Mouse (Mus musculus): ENCODE measurements around the gene Tbc1d8b.
A peak's percentile ranks its signal among the peaks of the same experiment; 100 is the strongest.
"Not testable (repeated sequence)": the region's sequence is repeated elsewhere in the genome, so short reads cannot be mapped to it uniquely, and the experiment has no call there.

The Tbc1d8b gene

DNA sequence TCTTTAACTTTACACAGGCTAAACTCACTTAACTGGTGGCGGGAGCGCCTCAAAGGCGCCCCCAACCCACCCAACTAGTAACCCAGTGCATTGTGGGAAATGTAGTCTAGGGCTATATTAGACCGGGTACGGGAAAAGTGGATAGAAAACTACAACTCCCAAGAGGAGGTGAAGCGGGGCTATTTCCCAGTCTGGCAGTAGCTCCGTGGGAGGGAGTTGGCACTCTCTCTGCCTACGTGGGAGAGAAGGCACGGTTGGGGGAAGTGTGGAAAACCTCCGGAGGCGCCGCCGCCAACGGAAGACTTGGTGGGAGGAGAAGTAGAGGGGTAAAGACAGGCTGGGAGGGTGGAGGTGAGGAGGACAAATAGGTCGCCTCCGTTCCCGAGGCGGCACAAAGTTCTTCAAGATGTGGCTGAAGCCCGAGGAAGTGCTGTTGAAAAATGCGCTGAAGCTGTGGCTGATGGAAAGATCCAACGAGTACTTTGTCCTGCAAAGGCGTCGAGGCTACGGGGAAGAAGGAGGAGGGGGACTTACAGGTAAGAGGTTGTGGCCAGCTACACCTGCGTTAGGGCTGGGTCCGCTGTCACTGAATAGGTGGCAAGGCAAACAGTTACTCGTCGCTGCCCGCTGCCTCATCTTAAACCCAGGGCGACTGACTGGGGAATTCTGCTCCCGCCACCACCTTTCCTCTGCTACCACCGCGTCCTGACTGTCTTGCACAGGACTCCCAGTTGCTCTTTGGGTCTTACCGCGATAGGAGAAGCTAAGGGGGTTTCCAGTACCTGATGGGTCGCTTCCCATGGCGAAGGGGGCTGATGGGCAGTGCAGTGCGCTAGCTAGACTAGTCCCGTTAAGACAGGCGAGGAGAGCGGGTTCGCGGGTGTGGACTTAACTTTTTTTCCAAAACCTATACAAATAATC, at the start of gene Tbc1d8b:
Gene Tbc1d8b, plus strand, starts transcription at position 222 of the 921 bp plus-strand sequence.
- peak; percentile 49 for DNase-seq (ENCODE audit: low read depth, low spot score)

DNA sequence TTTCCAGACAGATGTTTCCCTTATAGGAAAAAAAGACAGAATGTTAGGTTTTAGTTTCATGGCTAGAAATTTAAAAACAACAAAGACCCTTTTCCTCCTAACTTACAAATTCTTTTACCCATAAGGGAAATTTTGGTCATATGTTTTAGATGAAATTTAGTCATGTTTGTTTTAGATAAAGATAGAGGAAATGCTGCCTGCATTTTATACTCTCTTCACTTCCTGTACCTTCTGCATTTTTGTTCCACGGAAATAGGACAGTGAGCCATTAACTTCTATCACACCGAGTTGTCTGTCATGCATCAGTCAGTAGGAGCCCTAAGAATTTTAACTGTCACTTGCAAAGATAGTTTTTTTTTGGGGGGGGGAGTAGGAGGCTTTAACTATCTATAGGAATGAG, 45.1 kb upstream of the Tbc1d8b start:
- no peak for DNase-seq (ENCODE audit: low read depth, low spot score)

DNA sequence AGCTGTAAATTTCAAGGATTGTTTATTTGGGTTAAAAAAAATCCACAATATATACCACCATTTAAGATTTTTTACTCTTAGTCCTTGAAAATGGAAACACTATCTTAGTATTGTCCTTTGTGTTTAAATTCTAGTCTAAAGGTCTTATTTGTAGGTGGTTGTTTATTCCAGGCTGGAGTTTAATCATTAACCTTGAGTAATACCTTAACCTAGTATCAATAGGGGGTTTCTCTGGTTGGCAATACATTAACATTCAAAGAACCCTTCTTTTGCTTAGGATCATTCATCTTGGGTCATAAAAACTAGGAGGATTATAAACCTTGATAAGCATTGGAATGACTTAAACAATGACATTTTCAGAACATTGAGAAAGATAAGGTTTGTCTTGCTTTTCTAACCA, 44.4 kb upstream of the Tbc1d8b start:
- no peak for DNase-seq (ENCODE audit: low read depth, low spot score)

DNA sequence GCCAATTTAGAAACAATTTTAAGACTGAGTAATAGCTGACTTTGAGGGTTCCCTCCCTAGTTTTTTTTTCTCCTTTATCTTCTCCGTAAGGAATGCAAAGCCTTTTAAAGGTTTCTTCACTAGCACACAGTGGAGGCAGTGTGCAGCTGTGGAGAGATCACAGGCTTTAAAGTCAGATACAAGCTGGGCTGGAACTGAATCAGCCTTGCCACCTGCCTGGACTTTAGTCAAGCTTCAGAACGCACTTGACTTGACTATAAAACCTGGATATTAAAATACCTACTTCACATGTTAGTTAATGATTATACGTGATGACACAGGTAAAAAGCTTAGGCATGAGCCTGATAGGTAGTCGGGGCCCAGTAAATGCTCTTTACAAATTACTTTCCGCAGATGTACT, 32.6 kb upstream of the Tbc1d8b start:
- DNase-seq (ENCODE audit: low read depth, low spot score) = no peak

DNA sequence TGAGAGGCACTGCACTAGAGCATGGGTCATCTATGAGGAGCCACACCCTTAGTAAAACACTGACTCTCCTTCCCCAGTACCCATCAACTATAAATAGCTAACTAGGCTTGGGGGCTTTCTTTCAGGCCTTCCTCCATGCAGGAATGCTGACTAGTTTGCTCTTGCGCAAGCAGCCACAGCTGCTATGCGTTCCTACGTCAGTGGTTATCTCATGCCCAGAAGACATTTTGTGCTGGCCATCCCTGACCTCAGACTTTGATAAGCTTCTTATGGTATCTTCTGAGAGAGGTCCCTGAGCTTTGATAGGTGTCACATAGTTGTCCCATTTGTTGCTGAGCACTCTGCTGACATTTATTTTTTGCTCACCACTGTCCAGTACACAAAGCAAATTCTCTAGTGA, 31.5 kb upstream of the Tbc1d8b start:
- DNase-seq (ENCODE audit: low read depth, low spot score) = no peak

DNA sequence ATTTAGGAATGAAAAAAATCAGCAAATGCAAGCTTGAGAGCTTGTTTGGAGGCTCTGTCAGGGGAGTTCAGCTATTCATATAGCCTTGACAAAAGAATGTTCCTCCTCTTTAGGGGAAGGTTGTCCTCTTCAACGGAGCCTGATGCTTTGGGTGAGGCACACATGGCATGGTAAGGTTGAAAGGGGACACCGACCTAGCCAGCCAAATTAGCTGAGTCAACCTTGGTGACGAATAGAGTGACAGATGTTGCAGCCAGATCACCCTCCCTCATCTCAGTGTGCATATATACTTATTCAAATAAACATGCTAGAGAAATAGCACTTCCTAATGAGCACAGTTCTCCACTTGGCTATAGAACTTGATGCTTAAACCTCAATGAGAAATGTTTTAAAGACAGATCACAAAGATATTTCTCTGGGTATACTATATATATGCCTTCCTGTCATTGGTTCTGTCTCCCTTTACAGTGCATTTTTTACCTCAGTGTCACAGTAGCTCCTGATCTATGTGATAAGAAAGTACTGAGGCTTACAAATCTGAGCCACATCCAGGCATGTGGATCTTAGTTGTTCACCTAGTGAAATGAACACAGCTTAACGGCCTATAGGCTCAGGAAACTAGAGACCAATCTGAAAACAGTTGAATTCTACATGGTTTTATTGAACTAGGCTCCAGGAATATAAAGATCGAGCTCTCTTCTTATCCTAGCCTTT, 30.3 kb upstream of the Tbc1d8b start:
- no peak for DNase-seq (ENCODE audit: low read depth, low spot score)

DNA sequence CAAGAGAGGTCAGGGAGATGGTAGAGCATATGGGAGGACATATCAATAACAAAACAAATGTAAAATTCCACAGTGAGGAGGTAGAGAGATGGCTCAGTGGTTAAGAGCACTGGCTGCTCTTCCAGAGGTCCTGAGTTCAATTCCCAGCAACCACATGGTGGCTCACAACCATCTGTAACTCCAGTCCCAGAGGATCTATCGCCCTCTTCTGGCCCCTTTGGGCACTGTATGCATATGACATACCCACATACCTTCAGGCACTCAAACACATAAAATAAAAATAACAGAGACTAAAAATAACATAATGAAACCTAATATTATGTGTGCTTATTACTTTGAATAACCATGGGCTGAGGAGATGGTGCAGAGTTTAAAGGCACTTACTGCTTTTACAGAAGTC, 22.7 kb upstream of the Tbc1d8b start:
- no peak for DNase-seq (ENCODE audit: low read depth, low spot score)

DNA sequence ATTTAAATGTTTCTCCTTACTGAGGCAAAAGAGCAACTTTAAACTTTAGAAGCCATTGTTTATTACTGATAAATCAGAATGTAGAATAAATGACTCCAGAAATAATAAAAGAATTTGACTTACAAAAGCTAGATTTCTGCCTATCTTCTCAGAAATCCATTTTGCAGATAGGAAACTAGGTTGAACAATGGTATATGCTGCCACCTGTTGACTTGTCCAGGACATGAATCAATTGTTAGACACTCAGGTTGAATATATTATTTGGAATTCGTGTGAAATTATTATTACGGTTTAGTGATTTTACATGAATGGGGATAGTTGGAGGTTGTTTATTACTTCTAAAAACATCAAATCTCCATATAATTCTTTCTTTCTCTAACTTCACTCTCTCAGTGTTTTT, 19.0 kb upstream of the Tbc1d8b start:
- DNase-seq (ENCODE audit: low read depth, low spot score) = no peak

DNA sequence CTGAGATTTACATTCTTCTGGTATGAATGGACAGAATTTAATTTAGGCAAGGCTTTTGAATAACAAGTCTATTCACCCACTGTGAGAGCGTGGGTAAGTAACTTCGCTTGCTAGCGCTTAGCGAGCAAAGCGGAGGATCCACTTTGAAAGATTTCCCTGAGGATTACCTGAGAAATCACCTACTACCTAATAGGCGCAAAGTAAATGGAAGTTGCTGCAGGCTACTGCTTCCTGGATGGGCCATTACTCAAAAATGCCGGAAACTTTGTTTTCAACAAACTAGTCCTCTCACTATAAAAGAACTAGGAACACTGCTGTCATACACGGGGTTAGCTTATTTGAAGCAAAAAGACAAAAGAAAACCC, 404 bp upstream of the Tbc1d8b start:
- no peak for DNase-seq (ENCODE audit: low read depth, low spot score)

DNA sequence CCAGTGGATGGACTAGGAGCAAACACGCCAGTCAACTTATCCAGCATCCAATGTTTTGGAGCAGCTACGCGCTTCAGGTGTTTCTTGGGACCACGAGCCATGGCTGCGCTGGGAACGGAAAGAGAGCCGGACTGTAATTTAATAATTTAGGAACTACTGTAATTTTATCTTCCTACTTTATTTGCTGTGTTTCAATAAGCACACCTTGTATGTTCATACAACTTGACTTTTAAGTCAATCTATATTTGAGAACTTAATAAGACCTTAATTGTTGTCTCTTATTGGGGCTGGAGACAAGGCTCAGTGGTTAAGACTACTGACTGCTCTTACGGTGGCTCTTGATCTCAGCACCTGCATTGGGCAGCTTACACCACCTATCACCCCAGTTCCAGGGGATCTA, 29.6 kb downstream of the Tbc1d8b start, which contains the start of gene Gm15013:
Gene Gm15013, minus strand, starts transcription at position 101 of the 400 bp plus-strand sequence.
- DNase-seq (ENCODE audit: low read depth, low spot score) = no peak

DNA sequence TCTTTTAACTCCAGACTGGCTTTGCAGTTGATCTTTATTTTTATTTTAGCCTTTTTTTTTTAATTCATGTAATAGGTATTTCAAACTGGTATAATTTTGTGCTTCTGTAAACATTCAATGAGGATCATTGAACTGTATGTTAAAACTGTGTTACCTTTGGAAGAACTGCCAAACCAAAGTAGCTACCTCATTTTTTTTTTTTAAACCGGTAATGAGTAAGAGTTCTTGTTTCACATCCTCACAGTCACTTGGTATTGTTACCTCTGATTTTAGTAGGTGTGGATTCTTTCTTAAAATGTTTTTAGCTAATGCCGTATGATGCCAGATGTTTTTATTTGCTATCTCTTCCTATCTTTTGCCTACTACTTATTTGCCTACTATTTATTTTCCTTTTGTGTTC, 37.6 kb downstream of the Tbc1d8b start:
- no peak for DNase-seq (ENCODE audit: low read depth, low spot score)

DNA sequence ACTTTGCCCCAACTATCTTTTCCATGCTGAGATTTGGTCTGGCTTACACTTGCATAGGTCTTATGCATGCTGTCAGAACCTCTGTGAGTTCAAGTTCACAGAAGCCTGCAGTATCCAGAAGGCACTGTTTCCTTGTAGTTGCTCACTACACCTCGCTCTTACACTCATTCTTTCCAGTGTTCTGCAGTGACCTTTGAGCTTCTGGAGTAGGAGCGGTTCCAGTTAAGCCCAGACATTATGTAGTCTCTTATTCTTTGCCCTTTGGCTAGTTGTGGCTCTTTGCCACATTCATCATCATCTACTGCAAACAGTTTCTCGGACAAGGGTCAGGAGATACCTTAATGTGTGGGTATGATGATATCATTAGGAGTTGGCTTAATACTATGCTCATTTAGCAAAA, 45.7 kb downstream of the Tbc1d8b start:
- no peak for DNase-seq (ENCODE audit: low read depth, low spot score)

DNA sequence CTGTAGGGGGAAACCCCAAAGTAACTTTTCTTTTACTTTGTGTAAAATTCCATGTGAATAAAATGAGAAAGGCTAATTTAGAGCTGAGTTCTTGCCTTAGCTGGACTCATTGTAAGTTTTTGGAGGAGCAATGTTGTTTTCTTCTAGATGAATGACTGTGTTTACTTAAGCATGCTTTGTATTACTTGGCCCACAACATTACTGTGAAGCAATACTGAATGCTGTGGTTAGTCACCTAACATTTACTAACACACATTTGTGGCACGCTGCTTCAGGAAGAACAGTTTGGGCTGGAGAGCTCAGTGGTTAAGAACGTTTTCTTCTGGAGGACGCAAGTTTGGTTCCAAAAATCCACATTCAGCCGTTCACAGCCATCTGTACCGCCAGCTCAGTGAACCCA, 52.3 kb downstream of the Tbc1d8b start:
- DNase-seq (ENCODE audit: low read depth, low spot score) = no peak

DNA sequence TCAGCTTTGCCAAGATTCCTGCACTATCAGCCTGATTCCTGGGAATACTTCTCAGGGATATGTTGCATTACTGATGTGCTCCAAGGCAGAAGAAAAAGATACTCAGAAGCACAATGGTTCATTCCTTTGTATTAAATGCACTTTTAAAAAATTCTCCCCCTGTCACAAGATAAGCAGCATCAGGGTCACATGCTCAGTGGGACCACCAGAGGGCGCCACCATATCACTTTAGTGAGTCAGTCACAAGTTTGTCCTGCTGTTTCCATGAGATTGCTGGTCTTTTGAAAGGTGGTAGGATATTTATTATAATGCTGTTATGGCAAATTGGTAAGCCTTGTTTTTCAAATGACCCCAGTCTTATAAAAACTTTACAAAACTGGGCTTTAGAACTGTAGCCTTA, 67.1 kb downstream of the Tbc1d8b start:
- peak; percentile 13 for DNase-seq (ENCODE audit: low read depth, low spot score)

DNA sequence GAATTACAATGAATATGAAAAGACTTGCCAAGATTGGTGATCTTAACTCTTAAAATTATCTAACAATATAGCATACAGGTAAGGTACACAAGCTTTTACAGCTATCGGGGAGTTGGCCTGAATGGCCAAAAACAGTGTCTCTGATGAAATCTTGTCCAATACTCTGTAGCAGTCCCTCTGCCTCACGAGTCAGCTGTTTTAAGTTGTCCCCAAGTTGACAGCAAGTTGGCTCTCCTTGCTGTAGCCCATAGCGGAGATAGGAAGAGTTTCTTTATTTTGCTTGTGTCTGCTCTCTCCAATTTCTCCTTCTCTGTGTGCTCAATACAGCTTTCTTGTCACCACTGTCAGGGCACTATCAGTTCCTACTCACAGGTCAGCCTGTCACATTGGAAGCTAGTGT, 73.8 kb downstream of the Tbc1d8b start:
- DNase-seq (ENCODE audit: low read depth, low spot score) = not testable (repeated sequence)

DNA sequence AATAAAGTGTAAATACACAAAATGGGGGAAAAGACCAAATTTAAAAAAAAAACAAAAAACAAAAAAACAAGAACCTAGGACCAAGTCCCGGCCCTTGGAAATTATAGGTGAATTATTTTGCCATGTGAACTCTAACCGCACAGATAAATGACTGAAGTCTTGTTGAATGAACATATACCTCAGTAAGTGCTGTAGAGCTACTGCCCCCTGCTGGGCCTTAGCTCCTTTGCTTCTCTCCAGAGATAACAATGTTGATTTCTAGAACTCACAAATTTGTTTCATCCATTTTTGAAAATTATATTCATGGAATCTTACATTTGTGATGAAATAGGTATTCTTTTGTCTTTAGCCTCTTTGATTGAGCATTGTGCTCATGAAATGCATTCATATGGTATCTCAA, 77.8 kb downstream of the Tbc1d8b start:
- no peak for DNase-seq (ENCODE audit: low read depth, low spot score)

DNA sequence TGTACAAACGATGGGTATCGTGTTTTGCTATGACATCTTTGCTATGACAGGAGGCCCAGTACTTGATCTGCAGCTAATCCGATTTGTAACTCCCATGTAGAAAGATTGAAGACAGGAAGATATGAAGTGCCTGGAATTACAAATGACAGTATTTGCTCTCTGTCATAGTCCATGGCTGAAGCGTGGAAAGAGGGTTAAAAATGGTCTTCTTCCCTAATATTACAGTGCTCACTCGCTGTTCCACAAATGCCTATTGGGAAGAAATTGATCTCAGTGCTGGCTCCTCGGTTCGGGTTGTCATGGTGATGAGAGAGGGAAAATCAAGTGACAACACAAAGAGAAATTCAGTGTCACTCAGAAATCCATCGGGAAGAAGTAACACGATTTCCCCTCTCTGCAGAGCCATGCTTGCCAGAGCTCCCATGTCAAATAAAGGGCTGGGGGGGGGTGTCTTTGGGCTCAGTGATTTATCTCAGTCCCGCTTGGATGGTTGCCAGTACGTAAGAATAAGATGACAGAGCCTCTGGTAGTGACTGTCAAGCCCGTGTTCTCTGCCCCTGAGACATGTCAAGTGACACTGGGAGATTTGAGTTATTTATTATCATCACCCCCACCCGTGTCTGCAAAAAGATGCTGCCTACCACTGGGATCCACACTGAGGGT, 85.3 kb downstream of the Tbc1d8b start:
- no peak for DNase-seq (ENCODE audit: low read depth, low spot score)

DNA sequence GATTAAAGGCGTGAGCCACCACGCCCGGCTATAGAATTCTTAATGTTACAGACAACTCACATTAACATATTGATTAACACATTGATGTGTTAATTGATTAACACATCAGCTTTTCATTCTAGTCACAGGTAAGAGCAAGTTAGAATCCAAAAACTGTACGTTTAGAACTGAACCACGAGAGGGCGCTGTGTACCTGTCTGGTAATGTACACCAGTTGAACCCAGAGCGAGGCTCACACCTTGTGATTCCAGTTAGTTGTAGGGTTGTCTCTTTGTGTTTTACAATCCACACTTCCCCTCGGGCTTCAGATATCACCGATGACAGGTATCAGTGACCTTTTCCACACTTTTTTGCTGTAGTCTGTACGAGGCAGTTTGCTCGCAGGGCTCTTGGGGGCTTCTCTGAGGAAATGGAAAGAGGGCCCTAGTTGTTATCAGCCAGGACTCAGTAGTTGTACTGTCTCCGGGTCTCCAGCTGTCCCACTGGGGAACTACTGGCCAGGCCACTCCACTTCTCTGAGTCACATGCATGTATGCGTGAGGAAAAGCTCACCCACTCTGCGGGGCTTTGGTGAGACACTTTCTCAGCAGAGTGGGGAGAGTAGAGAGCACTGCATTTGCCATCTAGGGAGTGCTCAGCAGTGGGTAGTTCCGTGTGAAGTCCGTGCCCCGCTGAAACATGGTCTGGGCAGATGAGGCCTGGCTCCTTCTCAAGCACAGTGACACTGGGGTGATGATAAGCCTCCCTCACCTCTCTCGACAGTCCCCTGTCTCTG, 89.7 kb downstream of the Tbc1d8b start:
- DNase-seq (ENCODE audit: low read depth, low spot score) = no peak

DNA sequence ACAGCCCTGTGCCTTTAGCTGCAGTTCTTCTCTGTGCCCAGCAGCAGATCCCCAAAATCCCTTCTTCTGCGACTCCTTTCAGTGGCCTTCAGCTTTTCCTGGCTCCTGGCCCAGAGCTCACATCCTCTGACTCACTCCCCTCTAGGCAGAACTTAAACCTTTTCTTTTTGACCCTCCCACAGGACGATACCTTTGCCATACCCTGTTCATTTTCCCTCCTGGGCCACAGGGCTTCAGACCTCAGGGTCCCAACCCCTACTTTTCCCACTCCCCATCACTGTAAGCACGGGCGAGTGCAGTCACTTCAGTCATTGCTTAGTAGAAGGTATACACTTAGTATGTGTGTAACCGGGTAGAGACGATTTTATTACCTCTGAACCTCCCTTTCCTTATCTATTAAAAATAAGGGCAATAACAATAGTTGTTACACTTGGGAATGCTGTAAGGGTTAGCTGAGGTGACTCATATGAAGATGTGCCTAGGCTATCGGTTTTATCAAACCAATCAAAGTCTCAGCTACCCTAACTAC, 90.4 kb downstream of the Tbc1d8b start:
- no peak for DNase-seq (ENCODE audit: low read depth, low spot score)

DNA sequence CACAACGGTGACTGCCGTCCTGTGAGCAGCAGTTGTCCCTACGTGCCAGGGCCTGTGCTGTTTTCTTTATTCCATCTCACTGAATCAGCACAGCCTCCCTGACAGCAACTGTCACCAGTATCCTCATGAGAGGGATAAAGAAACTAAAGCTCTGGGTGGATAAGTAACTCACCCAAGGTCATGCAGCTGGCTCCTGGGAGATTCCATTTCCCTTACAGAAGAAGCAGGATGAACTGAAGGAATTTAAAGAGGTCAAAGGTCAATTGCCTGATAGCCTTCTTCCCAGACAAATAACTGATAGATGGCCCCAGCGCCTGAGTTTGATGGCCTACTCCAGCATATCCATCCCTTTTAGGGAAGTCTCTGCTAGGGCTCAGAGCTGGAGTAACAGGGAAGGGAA, 92.6 kb downstream of the Tbc1d8b start:
- DNase-seq (ENCODE audit: low read depth, low spot score) = no peak

DNA sequence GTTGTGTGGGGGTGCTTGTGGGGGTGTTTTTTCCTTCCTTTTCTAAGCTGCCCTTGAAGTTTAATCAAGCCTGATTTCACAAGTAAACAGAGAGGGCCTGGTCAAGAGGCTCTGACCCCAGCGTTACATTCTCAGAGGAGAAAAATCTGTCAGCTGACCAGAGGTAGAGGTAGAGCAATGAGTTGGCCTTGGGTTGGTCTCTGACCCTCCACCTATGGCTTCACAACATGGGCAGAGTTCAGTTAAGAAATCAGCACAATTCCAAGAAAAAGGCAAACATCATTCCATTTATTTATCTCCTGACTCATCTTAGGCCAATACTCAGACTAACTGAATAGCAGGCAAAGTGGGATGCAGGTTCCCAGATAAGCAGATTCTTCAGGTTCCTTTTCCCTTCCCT, 94.1 kb downstream of the Tbc1d8b start:
- no peak for DNase-seq (ENCODE audit: low read depth, low spot score)
